Mouse (Mus musculus) heart, postnatal 0 days (tissue): Measurements from ENCODE around the gene Dguok.

Experiments used
- CTCF ChIP-seq: IDR thresholded peaks from 2 replicates; pipeline ENCODE4 v1.5.1; 2016; ENCODE audit warnings: antibody characterized with exemption, control low read depth, low read depth
- EP300 ChIP-seq: IDR thresholded peaks from 2 replicates; pipeline ENCODE4 v1.6.1; 2016; ENCODE audit warnings: antibody characterized with exemption, low read depth

DNA sequence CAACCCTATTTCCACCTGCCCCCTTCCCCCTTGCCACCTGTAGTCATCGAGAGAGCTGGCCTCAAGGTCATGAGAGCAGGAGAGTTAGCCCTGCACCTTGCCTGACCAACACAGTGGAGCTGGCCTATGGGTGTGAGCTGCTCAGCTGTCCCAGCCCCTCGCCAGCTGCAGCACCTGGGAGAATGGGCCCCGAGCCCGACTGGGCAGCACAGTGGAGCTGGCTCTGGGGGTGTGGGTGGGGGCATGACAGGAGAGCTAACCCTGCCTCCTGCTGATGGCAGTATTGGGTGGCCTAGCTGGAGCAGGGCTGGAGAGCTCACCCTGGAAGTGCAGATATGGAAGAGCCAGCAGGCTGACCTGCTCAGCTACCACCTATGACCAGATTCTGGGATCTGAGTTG lies 19.5 kb downstream of the Dguok start:
- no peak for TF ChIP-seq CTCF
- TF ChIP-seq EP300: no peak
